Mouse (Mus musculus) B cell, adult 2 months (primary cell): ENCODE results near the gene Grk2.
"Not testable (repeated sequence)": the region's sequence is repeated elsewhere in the genome, so short reads cannot be mapped to it uniquely, and the experiment has no call there.

Experiments
- DNase-seq, 2 experiments: peaks; one replicate each; pipeline ENCODE4 v3.0.0; 2022

The Grk2 gene

DNA sequence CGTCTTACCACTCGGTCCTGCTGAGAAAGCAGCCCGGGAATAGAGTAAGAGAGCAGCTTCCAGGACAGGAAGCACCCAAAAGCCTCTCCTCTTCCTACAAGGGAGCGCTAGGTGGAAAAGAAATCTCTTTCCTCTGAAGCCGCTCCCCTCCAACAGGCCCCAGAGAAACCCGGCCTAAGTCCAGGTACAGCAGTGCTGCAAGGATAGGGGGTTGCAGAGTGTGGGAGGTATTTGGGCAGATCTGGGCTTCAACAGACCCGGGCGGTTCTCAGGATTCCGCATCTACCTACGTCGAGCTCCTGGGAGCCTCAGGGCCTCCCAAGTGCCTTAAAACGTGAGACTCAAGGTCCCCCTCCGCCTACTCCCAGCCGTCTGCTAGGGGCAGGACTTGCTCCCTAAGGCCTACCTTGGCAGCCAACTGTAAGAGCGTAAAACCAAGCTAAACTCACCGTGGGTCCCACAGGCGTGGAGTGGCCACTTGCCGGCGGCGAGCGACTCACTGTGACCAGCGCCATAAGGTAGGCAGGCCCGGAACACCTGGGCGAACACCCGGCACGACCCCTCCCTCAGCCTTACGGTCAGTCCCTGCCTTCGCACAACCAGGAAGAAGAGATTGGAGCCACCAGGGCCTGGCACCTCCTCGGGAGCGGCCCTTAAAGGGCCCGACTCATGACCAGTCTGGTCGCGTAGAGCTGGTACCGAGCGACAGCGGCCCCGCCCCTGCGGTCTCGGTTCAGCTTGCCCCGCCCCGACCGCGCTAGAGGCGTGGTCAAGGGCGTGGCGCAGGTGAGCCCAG, 37.3 kb downstream of the Grk2 start, which contains the start of gene Ssh3:
TSS of gene Ssh3 (minus strand) at position 615 of the 796 bp plus-strand sequence.
- DNase-seq, result peak; percentile 81 to 84

DNA sequence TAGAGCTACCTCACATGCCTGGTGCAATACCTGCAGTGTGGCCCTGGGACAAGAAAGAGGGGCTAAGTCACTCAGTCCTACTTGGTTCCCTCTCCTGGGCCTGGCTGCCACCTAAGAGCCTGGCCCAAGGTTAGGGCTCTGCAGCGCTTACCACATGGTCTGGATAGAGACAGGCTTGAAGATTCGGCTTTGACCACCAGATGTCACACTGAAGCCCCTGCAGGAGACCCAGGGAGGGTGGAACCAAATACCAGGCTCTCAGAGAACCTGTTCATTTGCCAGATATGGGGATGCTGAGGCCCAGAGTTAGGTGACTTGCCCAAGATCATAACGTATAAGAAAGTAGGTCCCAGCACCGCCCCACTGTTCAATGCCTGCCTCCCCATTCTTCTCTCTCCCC, 40.1 kb downstream of the Grk2 start:
- peak; percentile 24 to 31 for DNase-seq

DNA sequence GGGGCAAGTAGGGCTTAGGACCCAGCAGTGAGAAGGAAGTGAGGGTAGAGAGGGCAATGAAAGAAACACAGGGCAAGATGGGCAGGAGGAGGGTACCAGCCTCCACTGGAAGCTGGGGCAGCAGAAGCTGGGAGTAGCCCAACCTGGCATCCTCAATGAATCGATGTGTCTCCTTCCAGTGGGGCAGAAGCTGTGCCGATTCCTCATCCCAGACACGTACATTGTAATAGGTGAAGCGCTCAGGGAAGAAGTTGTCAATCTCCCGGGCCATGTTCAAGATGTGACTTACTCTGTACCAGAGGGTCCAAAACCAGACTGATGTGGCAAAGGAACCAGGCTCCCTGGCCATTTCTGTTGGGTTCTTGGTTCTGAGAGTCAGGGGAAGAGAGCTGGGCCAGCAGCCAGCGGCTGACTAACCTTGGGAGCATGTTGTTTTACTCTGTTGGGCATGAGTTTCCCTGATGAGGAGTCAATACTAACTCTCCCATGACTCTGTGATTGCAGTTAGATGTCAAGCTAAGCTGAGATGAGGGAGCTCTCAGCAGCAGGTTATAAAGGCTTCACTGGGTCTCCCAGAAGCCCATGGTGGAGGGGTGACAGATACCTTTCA, 41.7 kb downstream of the Grk2 start:
- DNase-seq, result no peak

DNA sequence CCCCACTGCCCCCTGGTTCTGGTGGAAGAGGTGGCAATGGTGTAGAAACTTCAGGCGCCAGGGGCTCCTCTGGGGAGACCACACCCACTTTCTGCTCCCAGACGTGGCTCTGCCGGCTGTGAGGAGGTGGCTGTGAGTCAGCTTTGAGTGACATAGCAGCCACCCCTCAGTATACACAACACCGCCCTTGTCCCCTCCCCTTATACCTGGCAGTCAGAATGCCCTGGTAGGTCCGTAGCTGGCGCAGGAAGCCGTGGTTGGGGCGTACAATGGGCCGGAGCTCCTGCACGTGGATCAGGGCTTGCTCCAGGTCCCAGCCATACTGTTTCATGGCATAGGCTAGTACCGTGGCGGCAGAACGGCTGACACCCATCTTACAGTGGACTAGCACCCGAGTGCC, 42.3 kb downstream of the Grk2 start:
- no peak for DNase-seq

DNA sequence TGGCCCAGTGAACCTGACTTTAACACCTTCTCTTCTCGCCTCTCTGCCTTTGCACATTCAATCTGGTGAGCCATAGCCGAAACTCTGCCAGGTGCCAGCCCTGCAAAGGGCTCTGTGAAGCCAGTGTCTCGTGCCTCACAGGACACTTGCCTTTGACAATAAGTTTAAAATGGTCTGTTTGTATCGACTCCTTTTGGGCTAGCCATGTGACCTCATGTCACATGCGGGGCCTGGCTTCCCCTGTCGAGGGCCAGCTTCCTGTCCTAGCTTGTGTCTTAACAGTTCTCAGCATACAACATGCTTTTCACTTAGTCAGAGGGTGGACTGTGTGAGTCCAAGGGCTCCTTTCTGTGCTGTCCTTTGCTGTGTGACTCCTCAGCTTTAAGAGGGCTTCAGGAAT, 43.3 kb downstream of the Grk2 start:
- no peak for DNase-seq

DNA sequence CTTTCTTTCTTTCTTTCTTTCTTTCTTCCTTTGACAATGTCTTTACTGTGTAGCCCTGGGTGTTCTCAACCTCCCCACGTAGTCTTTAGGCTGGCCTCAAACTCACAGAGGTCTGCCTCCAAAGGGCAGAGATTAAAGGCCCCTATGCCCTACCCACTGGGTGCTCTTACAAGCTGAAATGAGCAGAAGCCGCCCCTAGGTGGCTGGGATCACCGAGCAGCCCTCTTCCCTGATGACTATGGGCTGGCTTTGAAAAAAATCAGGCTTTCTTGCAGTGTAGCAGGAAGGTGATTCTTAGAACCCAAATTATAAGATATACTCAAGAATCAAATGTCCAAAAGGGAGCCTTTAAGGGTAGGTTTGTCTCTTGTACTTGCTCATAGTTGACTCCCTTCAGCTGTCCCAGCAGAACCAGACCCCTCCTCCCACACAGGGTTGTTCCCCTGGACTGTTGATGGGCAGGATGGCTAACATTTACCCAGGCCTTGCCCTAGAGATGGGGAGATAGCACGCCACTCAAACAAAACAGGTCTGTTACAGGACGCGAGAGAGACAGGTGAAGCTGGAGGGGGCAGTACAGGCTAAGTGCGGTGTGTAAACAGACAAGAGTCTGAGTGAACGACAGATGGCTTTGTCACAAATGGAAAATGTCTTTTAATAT, 44.9 kb downstream of the Grk2 start:
- peak; percentile 49 to 55 for DNase-seq

DNA sequence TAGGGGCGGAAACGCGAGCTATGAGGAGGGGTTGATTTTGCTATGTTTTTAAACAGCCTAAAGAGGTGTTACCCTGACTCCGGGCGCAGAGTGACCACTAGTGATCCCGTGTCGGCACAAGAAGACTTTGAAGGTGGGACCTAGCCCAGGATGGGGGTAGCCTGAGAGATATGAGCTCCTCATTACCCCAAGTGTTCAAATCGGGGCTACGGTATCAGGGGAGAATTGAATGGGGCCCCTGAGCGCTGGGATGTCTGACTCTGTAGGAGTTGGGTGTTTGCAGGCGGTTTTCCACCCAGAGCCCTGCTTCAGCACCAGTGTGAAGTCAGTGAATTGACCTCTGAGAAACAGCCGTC, 48.1 kb downstream of the Grk2 start:
- DNase-seq, result no peak

DNA sequence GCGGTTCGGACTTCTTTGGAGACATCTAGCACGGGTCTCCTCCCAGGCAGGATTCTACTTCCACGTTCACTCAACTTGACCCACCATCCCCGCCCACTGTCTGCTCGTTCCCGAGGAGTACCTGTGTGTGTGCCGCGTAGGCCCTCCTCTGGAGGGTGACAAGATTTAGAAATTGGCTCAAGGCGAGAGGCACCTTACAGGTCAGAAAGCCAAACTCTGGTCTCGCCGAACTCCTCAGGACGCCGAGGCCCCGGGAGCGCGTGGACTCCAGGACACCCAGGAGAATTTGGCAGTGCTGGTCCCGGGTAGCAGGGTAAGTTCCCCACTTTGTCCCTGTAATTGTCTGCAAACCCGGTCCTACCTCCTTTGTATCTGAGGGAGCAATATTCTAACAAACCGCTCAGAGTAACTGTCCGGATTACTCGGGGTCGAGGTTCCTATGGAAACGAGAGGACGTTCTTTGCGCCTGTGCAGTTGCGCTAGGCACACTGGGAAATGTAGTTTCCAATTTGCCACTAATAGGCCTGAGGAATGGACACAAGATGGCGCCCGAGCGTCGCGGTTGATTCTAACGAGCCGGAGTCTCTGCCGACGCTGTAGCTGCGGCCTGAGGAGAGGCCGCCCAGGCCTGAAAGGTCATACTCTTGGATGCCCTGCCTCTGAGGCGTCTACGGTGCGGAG, 48.7 kb downstream of the Grk2 start:
- peak; percentile 90 to 91 for DNase-seq

DNA sequence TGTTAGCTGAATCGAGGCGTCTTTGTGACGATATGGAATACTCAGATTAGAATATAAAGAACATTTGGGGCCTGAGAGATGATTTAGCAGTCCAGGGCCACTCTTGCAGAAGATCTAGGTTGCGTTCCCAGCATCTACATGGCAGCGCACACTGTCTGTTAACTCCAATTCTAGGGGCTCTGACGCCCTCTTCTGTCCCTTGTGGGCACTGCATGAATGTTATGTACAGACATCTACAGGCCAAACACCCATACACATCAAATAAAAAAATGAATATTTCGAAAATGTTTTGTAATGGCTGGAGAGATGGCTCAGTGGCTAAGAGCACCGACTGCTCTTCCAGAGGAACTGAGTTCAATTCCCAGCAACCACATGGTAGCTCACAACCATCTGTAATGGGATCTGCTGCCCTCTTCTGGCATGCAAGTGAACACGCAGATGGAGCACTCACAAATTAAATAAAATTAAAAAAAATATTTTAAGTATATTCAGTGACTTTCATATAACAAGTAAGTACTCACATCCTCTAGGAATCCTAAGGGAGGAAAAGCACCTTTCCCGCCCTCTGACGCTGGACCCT, 50.3 kb downstream of the Grk2 start:
- peak; percentile 35 to 39 for DNase-seq

DNA sequence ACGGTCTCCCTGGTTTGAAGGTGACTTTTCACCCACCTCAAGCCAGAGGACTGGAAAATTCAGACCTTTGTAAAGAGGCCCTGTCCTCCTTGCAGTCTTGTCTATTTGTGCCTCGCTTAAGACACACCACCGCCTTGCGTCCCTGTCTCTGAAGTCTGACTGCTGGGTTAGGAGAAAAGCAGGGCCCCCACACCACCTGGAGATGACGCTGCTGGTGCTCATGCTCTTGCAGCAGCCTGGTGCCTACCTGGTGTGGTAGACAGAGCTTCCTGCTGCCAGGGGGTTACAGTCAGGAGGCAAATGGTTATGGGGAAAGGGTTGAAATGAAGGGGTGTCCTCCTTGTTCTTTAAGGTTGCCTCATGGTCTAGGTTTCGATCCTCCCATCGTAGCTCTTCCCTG, 51.8 kb downstream of the Grk2 start:
- peak in 1 of 2 experiments; percentile 13 for DNase-seq

DNA sequence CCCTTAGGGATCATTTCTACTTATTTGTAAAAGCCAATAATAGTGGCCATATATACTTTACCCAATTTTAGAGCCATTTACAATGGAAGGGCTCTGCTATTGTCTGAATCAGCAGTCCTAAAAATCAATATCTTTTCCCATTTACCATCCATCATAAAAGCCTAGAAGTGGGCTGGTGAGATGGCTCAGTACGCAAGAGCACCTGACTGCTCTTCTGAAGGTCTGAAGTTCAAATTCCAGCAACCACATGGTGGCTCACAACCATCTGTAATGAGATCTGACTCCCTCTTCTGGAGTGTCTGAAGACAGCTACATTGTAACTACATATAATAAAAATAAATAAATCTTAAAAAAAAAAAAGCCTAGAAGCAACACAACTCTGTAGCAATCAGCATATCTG, 57.3 kb downstream of the Grk2 start:
- not testable (repeated sequence) for DNase-seq

DNA sequence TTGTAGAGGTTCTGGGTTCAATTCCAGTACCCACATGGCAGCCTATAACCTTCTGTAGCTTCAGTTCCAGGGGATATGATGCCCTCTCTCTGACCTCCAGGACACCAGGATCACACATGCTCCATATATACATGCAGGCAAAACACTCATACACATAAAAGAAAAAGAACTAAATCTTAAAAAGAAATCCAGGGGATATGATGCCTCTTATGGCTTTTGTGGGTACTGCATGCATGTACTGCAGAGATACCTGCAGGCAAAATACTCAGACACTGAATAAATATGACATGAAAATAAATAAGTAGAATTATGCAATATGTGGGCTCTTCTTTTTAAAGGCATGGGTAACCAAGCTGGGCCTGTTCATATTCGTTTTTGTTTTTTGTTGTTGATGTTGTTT, 59.0 kb downstream of the Grk2 start:
- peak in 1 of 2 experiments; percentile 43 for DNase-seq

DNA sequence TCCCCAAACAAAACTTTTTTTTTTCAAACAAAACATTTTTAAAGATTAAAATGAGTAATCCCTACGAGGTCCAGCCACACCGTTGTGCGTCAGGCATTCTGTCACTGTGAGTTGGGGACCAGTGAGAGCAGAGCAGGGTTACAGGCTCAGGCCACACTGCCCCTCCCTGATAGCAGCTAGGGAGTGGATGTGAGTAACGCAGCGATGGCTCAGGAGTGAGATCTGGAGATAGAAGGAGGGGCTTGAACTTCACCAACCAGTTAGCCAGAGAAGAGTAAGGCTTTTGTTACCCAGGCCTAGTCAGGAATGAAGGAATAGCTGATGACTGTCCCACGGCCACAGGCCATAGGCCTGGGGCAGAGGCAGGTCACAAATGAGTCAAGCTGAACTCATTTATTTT, 61.2 kb downstream of the Grk2 start:
- no peak for DNase-seq

DNA sequence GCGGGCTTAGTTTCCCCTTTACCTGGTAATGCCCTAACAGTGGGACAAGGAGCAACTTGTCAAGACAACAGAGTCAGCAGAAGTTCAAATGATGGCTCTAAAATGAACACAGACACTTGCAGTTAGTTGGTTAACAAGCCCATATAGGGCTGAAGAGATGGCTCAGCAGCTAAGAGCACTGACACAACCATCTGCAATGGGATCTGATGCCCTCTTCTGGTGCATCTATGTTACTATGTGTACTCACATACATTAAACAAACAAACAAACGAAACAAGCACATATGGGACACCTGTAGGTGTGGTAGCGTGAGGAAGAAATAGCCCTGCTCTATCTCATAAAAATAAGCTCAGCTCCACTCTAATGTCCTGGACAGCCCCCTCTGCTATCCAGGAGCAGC, 63.6 kb downstream of the Grk2 start:
- peak in 1 of 2 experiments; percentile 22 for DNase-seq

DNA sequence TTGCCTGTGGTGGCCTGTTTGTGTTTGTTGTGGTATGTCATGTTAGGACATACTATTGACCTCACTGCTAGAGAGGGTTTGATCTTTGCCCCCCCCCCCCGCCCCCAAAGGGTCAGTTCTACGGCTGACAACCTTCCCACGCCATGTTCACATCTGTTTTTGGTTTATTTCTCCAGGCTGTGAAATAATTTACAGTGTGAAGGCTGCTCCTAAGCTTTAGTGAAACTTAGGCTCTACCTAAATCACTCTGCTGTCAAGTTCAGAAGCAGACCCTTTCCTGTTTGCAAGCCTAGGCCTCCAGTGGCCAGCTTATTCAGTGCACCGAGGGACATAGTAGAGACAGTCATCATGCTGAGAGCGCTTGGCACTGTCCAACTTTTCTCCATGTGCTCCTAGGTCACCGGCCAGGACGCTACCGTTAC, 65.8 kb downstream of the Grk2 start:
- DNase-seq, result no peak
